Mouse (Mus musculus): ENCODE data around the gene Nrip3. TPM values are rescaled to one million over a fixed set of nuclear protein-coding genes. Genes with fewer than 3 reads are reported as not detected.

Nrip3 gene
- polyA plus RNA-seq, 1 experiment from 2014 or later, result 3.9 TPM

DNA sequence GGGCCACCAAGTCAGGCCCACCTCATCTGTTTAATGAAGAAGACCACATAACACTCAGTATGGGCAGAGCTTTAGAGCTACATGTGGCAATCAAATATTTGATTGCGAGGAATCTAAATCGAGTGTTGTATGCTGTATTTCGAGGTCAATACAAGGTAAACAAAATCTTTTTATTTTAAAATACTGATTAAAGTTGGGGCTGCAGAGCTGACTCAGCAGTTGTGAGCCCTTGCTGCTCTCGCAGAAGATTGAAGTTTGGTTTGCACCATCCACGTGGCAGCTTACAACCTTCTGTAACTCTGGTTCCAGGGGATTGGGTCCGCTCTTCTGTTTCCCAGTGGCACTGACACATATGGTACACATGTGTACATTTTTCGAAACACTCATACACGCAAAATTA, 27.8 kb downstream of the Nrip3 start:
- H3K4me3 ChIP-seq, result no peak overlapping the region
- H3K27ac ChIP-seq, result no peak overlapping the region
- peaks cover 2% of the 10 kb centered on the region; the same call in 1 of the 2 replicates for H3K36me3 ChIP-seq
- no peak for ATAC-seq (ENCODE audit: low FRiP score)
- no peaks in the 10 kb centered on the region for H3K9me3 ChIP-seq
- no peak overlapping the region for H3K4me2 ChIP-seq
- WGBS, result 93% methylated on average over 8 of the region's 8 CpGs
- H3K4me1 ChIP-seq (replicated peaks), result peaks cover 33% of the 10 kb centered on the region
- H3K9ac ChIP-seq, result 0 out of 2 replicates have a peak overlapping the region, but pooled peaks have one; percentile 95
- no peaks in the 10 kb centered on the region for H3K27me3 ChIP-seq

DNA sequence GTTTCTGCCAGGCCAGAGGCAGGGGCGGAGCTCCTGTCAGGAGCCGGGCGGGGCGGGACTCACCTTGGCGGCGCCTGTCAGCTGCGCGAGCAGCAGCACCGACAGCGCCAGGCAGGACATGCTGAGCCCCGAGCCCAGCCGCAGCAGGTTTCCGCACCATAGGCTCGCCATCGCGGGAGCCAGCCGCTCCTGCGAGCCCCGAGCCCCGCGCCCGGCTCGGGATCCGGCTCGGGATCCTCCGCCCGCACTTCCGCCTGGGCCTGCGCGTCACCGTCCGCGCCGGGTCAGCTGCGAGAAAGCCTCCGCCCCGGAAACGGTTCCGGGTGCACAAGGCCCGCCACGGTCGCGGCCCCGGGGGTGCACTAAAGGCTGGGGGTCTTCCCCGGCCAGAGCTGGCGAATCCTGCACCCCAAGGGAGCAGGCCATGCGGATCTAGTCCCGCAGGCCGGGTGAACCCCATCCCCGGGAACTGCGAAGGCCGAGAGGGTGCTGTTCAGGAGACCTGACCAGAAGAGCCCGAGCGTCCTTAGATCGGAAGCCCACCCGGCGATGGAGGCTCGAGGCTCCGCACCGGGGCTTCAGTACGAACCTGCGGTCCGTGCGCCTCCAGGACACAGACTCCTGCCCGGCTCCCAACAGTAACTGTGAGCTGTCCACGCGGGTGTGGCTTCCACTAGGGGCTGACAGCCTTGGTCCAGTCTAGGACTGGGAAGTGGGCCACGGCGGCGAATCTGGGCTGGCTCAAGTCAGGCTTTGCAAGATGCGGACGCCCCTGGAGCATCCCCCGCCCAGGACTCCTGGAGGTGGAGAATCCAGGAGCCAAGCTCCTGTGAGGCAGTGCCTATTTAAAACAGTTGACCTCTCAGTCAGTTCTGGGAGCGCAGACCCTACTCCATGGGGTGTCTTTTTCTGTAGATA, 29.6 kb downstream of the Nrip3 start, which contains the start of gene Tmem9b:
Gene Tmem9b (minus strand): TSS at position 868 of the 918 bp plus-strand sequence.
- Histone ChIP-seq H3K36me3 (peaks cover 11% of the 10 kb centered on the region), H3K9me3 (no peaks in the 10 kb centered on the region), H3K4me2 (peak within 1 kb of the TSS; percentile 87), H3K4me3 (peak within 1 kb of the TSS; percentile 86), H3K27ac (peak within 1 kb of the TSS; percentile 93), H3K9ac (peak within 1 kb of the TSS; percentile 95), H3K4me1 (replicated peaks) (peaks cover 33% of the 10 kb centered on the region), H3K27me3 (no peaks in the 10 kb centered on the region)
- ATAC-seq (ENCODE audit: low FRiP score), result peak; percentile 92
- under 1% methylated on average over 74 of the region's 74 CpGs for WGBS

DNA sequence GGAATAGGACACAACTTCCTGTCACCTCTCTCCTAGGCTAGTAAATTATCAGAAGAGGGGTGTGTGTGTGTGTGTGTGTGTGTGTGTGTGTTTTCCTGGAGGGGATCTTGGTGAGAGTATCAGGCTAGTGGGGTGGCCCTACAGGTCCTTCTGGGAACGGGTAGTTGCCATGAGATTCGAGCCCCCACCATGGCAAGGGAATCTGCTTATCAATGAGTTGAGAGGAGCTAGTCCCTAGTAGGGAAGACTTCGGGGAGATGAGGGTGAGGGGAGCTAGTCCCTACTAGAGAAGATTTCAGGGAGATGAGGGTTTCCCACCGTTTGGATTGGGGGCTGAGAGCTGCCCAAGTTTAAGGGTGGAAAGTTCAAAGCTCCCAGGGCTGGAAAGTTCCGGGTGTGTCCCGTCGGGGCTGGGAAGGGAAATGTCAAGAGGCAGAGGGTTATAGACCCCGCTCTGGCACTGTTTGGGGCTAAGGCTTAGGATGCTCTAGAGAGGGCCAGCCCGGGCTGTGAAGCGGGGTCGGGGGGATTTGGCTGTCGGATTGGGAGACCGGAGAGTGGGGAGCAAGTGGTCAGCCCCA, 30.3 kb downstream of the Nrip3 start:
- H3K9ac ChIP-seq, result peak overlapping the region; percentile 95
- no peaks in the 10 kb centered on the region for H3K27me3 ChIP-seq
- peak overlapping the region; percentile 93 for H3K27ac ChIP-seq
- WGBS, result 3% methylated on average over 13 of the region's 13 CpGs
- no peaks in the 10 kb centered on the region for H3K9me3 ChIP-seq
- H3K4me3 ChIP-seq, result peak overlapping the region; percentile 86
- ATAC-seq (ENCODE audit: low FRiP score), result peak; percentile 2; the same call in 1 of the 2 replicates
- peaks cover 33% of the 10 kb centered on the region for H3K4me1 ChIP-seq (replicated peaks)
- peaks cover 18% of the 10 kb centered on the region for H3K36me3 ChIP-seq
- peak overlapping the region; percentile 87 for H3K4me2 ChIP-seq

DNA sequence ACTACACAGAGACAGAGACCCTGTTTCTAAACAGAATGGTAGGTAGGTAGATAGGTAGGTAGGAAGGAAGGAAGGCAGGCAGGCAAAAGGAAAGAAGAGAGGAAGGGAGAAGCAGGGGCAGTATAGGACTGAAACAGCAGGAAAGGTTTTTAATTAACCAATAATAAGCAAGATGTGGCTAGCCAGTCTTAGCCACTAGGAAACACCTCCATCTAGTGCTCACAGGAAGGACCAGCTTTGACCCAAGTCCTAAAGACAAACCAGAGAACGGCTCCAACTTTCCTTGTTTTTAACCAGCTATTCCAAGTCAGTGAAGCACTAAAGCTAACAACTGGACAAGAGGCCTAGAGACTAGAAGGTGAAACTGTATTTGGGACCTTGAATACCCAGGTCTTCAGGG, 34.1 kb downstream of the Nrip3 start:
- no peaks in the 10 kb centered on the region for H3K27me3 ChIP-seq
- H3K27ac ChIP-seq, result no peak overlapping the region
- no peak for ATAC-seq (ENCODE audit: low FRiP score)
- H3K4me3 ChIP-seq, result no peak overlapping the region
- peaks cover 18% of the 10 kb centered on the region for H3K4me1 ChIP-seq (replicated peaks)
- H3K4me2 ChIP-seq, result no peak overlapping the region
- H3K36me3 ChIP-seq, result peaks cover 55% of the 10 kb centered on the region
- H3K9me3 ChIP-seq, result no peaks in the 10 kb centered on the region
- 63% methylated on average over 1 of the region's 1 CpGs for WGBS
- no peak overlapping the region for H3K9ac ChIP-seq

DNA sequence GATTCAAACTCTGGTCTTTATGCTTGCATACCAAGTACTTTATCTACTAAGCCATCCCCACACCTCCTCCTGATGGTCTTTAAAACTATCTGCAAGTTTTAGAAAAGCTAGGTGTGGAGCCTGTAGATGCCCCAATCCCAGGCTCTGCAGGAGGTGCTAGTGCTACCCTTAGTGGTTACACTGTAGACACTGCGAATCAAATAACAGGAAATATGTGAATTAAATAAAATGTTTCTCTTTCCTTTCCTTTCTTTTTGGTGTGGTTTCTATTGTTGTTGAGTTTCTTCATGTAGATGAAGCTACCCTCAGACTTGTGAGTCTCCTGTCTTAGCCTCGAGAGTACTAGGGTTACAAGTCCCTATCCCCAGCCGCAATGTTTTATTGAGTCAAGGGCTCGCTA, 40.1 kb downstream of the Nrip3 start:
- Histone ChIP-seq H3K36me3 (peaks cover 90% of the 10 kb centered on the region), H3K4me3 (no peak overlapping the region), H3K9ac (no peak overlapping the region), H3K4me2 (no peak overlapping the region), H3K27ac (no peak overlapping the region), H3K4me1 (replicated peaks) (no peaks in the 10 kb centered on the region), H3K27me3 (no peaks in the 10 kb centered on the region), H3K9me3 (no peaks in the 10 kb centered on the region)
- no peak for ATAC-seq (ENCODE audit: low FRiP score)
- WGBS, result 91% methylated on average over 4 of the region's 4 CpGs

DNA sequence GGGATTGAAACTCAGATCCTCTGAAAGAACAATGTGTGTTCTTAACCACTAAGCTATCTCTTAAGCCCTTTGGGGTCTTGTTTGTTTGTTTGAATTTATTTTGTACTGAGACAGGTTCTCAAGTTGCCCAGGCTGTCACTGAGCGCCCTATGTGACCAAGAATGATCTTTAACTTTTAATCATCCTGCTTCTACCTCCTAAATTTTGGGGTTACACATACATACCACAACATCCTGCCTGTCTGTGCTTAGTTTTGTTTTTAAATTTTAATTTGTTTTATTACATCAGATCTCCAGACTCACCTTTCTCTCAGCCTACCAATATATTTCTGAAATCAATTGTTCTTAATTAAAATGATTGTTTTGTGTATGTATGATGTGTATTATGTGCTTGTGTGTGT, 40.8 kb downstream of the Nrip3 start:
- Histone ChIP-seq H3K36me3 (peaks cover 90% of the 10 kb centered on the region), H3K27ac (no peak overlapping the region), H3K9me3 (no peaks in the 10 kb centered on the region), H3K4me3 (no peak overlapping the region), H3K27me3 (no peaks in the 10 kb centered on the region), H3K4me1 (replicated peaks) (no peaks in the 10 kb centered on the region), H3K4me2 (no peak overlapping the region), H3K9ac (no peak overlapping the region)
- no peak for ATAC-seq (ENCODE audit: low FRiP score)
- 96% methylated on average over 1 of the region's 1 CpGs for WGBS

DNA sequence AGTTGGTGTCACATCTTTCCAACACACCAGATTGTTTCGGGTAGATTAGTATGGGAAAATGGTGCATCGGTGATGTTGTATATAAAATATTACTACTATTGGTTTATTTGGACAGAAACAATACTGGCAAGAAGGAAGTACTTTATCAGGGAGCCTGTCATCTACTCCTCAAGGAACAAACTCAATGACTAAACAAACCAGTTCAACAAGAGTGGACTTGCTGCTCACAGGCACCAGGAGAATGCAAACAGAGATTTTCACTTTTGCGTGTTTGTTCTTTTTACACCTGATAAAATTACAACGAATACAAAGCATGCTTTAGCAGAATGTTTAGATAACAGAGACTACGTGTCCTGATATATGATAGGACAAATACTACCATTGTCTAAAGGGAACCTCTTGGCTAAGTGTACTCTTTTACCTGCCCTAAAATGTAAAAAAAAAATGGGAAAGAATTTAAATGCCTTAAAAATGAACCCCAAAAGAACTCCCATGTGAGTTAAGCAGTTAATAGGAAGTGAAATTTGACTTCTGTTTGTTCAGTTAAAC, 41.9 kb downstream of the Nrip3 start:
- no peaks in the 10 kb centered on the region for H3K4me1 ChIP-seq (replicated peaks)
- peaks cover 89% of the 10 kb centered on the region for H3K36me3 ChIP-seq
- H3K9ac ChIP-seq, result no peak overlapping the region
- H3K4me2 ChIP-seq, result no peak overlapping the region
- H3K27ac ChIP-seq, result no peak overlapping the region
- WGBS, result 92% methylated on average over 5 of the region's 5 CpGs
- ATAC-seq (ENCODE audit: low FRiP score), result no peak
- no peak overlapping the region for H3K4me3 ChIP-seq
- H3K27me3 ChIP-seq, result no peaks in the 10 kb centered on the region
- no peaks in the 10 kb centered on the region for H3K9me3 ChIP-seq

DNA sequence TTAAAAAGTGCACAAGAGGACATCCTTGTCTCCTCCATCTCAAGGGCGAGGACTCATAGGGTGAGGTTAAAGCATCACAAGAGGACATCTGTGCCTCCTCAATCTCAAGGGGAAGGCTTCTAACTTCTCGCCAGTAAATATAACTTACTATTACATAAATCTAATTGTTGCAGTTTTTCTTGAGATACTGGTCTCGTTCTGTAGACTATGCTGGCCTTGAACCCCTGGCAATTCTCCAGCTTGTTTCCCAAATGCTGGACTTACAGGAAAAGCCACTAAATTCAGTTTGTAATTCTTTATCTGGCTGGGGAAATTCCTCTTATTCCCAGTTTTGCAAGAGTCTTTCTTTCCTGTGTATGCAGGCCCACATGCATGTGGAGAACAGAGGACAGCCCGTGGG, 47.0 kb downstream of the Nrip3 start:
- no peaks in the 10 kb centered on the region for H3K9me3 ChIP-seq
- ATAC-seq (ENCODE audit: low FRiP score), result no peak

DNA sequence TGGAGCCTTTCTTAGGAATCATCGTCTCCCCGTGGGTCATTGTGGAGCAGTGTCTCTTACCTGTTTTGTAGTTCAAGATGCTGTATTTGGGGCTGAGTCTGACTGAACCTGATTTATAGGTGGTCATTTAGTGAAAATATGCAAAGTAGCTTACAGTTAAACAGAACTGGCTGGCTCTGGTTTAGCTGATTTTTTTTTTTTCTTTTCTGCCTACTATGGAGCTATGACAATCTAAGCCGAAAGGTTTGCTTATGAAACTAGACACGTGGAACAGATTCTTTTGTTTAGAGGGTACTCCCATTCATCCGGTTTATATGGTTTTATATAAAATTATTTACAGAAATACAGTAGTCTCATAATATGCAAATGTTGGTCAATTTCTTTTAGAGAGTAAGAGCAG, 50.2 kb downstream of the Nrip3 start, which contains the start of gene Ascl3:
Gene Ascl3 (minus strand): TSS at position 101 of the 400 bp plus-strand sequence.
- Histone ChIP-seq H3K36me3 (peaks cover 26% of the 10 kb centered on the region), H3K9ac (no peak within 1 kb of the TSS), H3K27me3 (no peaks in the 10 kb centered on the region), H3K9me3 (no peaks in the 10 kb centered on the region), H3K27ac (peak within 1 kb of the TSS; percentile 19; the same call in 1 of the 2 replicates), H3K4me3 (no peak within 1 kb of the TSS), H3K4me2 (no peak within 1 kb of the TSS), H3K4me1 (replicated peaks) (no peaks in the 10 kb centered on the region)
- 85% methylated on average over 5 of the region's 5 CpGs for WGBS
- no peak for ATAC-seq (ENCODE audit: low FRiP score)

More for the DNA sequence above, 47.0 kb downstream of the Nrip3 start:
- 93% methylated on average over 4 of the region's 4 CpGs for WGBS
- Histone ChIP-seq H3K27me3 (no peaks in the 10 kb centered on the region), H3K4me1 (replicated peaks) (no peaks in the 10 kb centered on the region), H3K36me3 (peaks cover 51% of the 10 kb centered on the region), H3K4me2 (no peak overlapping the region), H3K9ac (no peak overlapping the region), H3K4me3 (no peak overlapping the region), H3K27ac (no peak overlapping the region)

DNA sequence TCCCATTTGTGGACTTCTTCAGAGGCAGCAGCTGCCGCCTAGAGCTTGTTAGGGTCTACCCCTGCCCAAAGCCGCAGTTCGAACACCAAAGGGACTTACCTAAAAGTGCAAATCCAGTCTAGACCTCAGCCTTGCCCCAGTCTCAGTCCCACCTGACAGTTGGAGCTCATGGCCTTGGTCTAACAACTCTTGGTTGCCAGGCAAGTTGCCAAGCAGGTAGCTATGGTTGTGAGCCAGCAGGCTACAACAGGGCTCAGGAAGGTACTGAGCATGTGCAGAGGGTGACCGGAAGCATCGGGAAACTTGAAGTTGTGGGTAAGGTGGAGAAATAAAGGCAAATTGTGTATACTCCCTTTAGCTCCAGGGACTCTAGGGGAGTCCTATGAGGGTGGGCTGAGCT, 58.1 kb downstream of the Nrip3 start, which contains the start of gene BC051019:
Gene BC051019 (minus strand): TSS at position 154 of the 400 bp plus-strand sequence.
- no peaks in the 10 kb centered on the region for H3K27me3 ChIP-seq
- no peak within 1 kb of the TSS for H3K4me3 ChIP-seq
- no peak within 1 kb of the TSS for H3K4me2 ChIP-seq
- H3K4me1 ChIP-seq (replicated peaks), result no peaks in the 10 kb centered on the region
- 93% methylated on average over 5 of the region's 5 CpGs for WGBS
- H3K27ac ChIP-seq, result no peak within 1 kb of the TSS
- no peak for ATAC-seq (ENCODE audit: low FRiP score)
- H3K9me3 ChIP-seq, result no peaks in the 10 kb centered on the region
- H3K9ac ChIP-seq, result no peak within 1 kb of the TSS
- no peaks in the 10 kb centered on the region for H3K36me3 ChIP-seq

DNA sequence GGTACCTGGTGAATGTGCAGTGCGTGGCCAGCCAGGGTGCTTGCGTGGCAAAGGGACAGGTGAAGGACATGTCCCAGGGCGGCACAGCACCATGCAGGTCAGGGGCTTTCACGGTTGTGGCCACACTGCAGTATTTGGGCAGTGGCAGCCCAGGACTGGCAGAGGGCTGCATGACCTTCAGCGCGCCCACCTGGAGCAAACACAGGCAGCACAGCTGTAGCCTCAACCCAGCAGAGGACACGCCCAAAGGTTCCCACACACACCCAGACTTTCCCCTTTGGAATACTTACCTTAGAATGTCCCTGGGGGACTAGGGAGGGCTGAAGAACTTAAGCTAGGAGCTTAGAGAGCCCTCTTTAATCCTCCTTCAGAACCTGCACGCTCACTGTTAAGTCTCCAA, 58.7 kb downstream of the Nrip3 start:
- Histone ChIP-seq H3K27me3 (no peaks in the 10 kb centered on the region), H3K36me3 (no peaks in the 10 kb centered on the region), H3K9me3 (no peaks in the 10 kb centered on the region), H3K4me1 (replicated peaks) (no peaks in the 10 kb centered on the region), H3K9ac (no peak overlapping the region), H3K4me2 (no peak overlapping the region), H3K27ac (no peak overlapping the region), H3K4me3 (no peak overlapping the region)
- no peak for ATAC-seq (ENCODE audit: low FRiP score)
- WGBS, result 94% methylated on average over 8 of the region's 8 CpGs

DNA sequence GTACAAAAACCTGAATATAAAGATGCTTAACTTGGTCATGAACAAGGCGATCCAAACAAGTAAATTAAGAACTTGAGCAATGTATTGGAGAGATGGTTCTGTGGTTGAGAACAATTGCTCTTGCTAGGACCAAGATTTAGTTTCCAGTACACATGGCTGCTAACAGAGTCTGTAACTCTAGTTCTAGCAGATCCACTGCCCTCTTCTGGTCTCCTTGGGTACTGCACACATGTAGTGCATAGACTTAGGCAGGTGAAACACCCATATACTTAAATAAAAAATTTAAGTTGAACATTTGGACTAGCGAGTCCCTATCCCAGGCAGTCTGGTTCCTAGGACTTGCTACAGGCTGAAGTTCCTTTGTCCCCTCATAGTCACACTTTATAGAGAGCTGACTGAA, 59.2 kb downstream of the Nrip3 start:
- H3K27ac ChIP-seq, result no peak overlapping the region
- no peak overlapping the region for H3K4me3 ChIP-seq
- H3K9ac ChIP-seq, result no peak overlapping the region
- no peak overlapping the region for H3K4me2 ChIP-seq
- H3K9me3 ChIP-seq, result no peaks in the 10 kb centered on the region
- no peaks in the 10 kb centered on the region for H3K36me3 ChIP-seq
- no peaks in the 10 kb centered on the region for H3K27me3 ChIP-seq
- no peaks in the 10 kb centered on the region for H3K4me1 ChIP-seq (replicated peaks)
- WGBS, result over 99% methylated on average over 2 of the region's 2 CpGs
- ATAC-seq (ENCODE audit: low FRiP score), result no peak

All from hindbrain, embryonic 13.5 days (tissue).